Comparison of ENCODE assay signal across 9 mouse cellular contexts in genomic region chr13:36696351-36696771, GRCm38 (mm10). TPM values are rescaled to one million over a fixed set of nuclear protein-coding genes. Genes with fewer than 3 reads are reported as not detected.
DNase-seq lines count a peak whose midpoint lies in the region; ATAC-seq and TF ChIP-seq lines count a peak whose summit lies in the region.
"Had no signal": no experiment of that assay in that cellular context is flagged by ENCODE, and none has a peak within 500 bp of the region (broad histone marks: within the 10 kb centered on the region; RNA-seq: fewer than 3 reads in every experiment).

No protein-coding gene starts in this region.

- WGBS in heart, embryonic 10.5 days: 62% methylated on average over 8 of the region's 8 CpGs
- WGBS in heart, embryonic 12.5 days: 55% methylated on average over 8 of the region's 8 CpGs
- WGBS in lung, postnatal 0 days: 63% methylated on average over 8 of the region's 8 CpGs
- WGBS in forebrain, embryonic 13.5 days: 94% methylated on average over 8 of the region's 8 CpGs

- H3K9ac ChIP-seq in heart, embryonic 12.5 days: no peak overlapping the region
- no peak overlapping the region for H3K9ac ChIP-seq in lung, postnatal 0 days (replicated peaks; ENCODE audit: low read depth)
- H3K9ac ChIP-seq in forebrain, embryonic 13.5 days: no peak overlapping the region

- H3K36me3 ChIP-seq in heart, embryonic 10.5 days: no peaks in the 10 kb centered on the region
- no peaks in the 10 kb centered on the region for H3K36me3 ChIP-seq in heart, embryonic 12.5 days
- no peaks in the 10 kb centered on the region for H3K36me3 ChIP-seq in lung, postnatal 0 days (ENCODE audit: insufficient read depth, low read length)
- no peaks in the 10 kb centered on the region for H3K36me3 ChIP-seq in forebrain, embryonic 13.5 days (ENCODE audit: poor library complexity, severe bottlenecking)

- no peak for ATAC-seq in heart, embryonic 12.5 days (ENCODE audit: insufficient number of reproducible peaks, low FRiP score)
- peak; percentile 65 for ATAC-seq in lung, postnatal 0 days
- ATAC-seq in forebrain, embryonic 13.5 days: no peak

- no peak for TF ChIP-seq CTCF in lung, postnatal 0 days (IDR thresholded peaks at IDR 0.05)

- no peak overlapping the region for H3K4me3 ChIP-seq in heart, embryonic 10.5 days
- H3K4me3 ChIP-seq in heart, embryonic 12.5 days: no peak overlapping the region
- no peak overlapping the region for H3K4me3 ChIP-seq in lung, postnatal 0 days (ENCODE audit: low read depth, low read length)
- no peak overlapping the region for H3K4me3 ChIP-seq in forebrain, embryonic 13.5 days

- H3K4me2 ChIP-seq in heart, embryonic 12.5 days: 0 out of 2 replicates have a peak overlapping the region, but pooled peaks have one; percentile 1
- 0 out of 2 replicates have a peak overlapping the region, but pooled peaks have one; percentile 8 for H3K4me2 ChIP-seq in lung, postnatal 0 days (replicated peaks; ENCODE audit: low read depth, low read length)
- no peak overlapping the region for H3K4me2 ChIP-seq in forebrain, embryonic 13.5 days

- H3K9me3 ChIP-seq in heart, embryonic 10.5 days: no peaks in the 10 kb centered on the region
- H3K9me3 ChIP-seq in heart, embryonic 12.5 days (replicated peaks): no peaks in the 10 kb centered on the region
- no peaks in the 10 kb centered on the region for H3K9me3 ChIP-seq in lung, postnatal 0 days (ENCODE audit: low read length)
- no peaks in the 10 kb centered on the region for H3K9me3 ChIP-seq in forebrain, embryonic 13.5 days (replicated peaks)

- H3K27me3 ChIP-seq in heart, embryonic 10.5 days (ENCODE audit: insufficient read depth, poor library complexity, severe bottlenecking): no peaks in the 10 kb centered on the region
- H3K27me3 ChIP-seq in heart, embryonic 12.5 days (replicated peaks): no peaks in the 10 kb centered on the region
- no peaks in the 10 kb centered on the region for H3K27me3 ChIP-seq in lung, postnatal 0 days (replicated peaks; ENCODE audit: insufficient read depth, low read length)
- no peaks in the 10 kb centered on the region for H3K27me3 ChIP-seq in forebrain, embryonic 13.5 days
- H3K27me3 ChIP-seq: CH12.LX had no signal

- peak; percentile 49; the same call in 1 of the 2 replicates for TF ChIP-seq EP300 in lung, postnatal 0 days (IDR thresholded peaks at IDR 0.05)

- peak; percentile 72 to 77 for DNase-seq in heart, adult 18-20 months
- DNase-seq in heart, embryonic 10.5 days (ENCODE audit: low spot score): no peak
- DNase-seq in adrenal gland, postnatal 14 days: peak; percentile 92
- peak; percentile 13 for DNase-seq in lung, postnatal 0 days (ENCODE audit: low spot score)
- no peak for DNase-seq in embryo, embryonic 10 days (ENCODE audit: low spot score)
- DNase-seq in gastrocnemius, postnatal 25 days: no peak

- no peak overlapping the region for H3K27ac ChIP-seq in heart, embryonic 10.5 days
- H3K27ac ChIP-seq in heart, embryonic 12.5 days (ENCODE audit: poor library complexity, severe bottlenecking): no peak overlapping the region
- H3K27ac ChIP-seq in lung, postnatal 0 days (ENCODE audit: low read length): no peak overlapping the region
- no peak overlapping the region for H3K27ac ChIP-seq in forebrain, embryonic 13.5 days

- 0 out of 2 replicates have a peak, but pooled peaks cover 7% of the 10 kb centered on the region for H3K4me1 ChIP-seq in heart, embryonic 10.5 days
- H3K4me1 ChIP-seq in heart, embryonic 12.5 days (replicated peaks): peaks cover 8% of the 10 kb centered on the region
- no peaks in the 10 kb centered on the region for H3K4me1 ChIP-seq in lung, postnatal 0 days (ENCODE audit: insufficient read depth, low read depth, low read length)
- no peaks in the 10 kb centered on the region for H3K4me1 ChIP-seq in forebrain, embryonic 13.5 days

RNA-seq across cellular contexts. Expression of gene Nrn1, which starts 38.6 kb away (rescaled TPM):
- total RNA-seq in heart, adult 18-20 months (2021): 1 to 10 TPM; 4.4 to 5.6 TPM
- polyA plus RNA-seq in heart, embryonic 10.5 days (2016; fragmentation: Nextera tagmentation; extraction: Ambion mirVana): 1.7 and 3.8 TPM in 2 replicates
- 5.9 and 40.5 TPM in 2 replicates for total RNA-seq in adrenal gland, postnatal 14 days (2021)
- polyA plus RNA-seq in heart, embryonic 12.5 days (2016; fragmentation: Nextera tagmentation; extraction: Ambion mirVana): 3.4 and 5.0 TPM in 2 replicates
- 0.31 and 0.42 TPM in 2 replicates for polyA plus RNA-seq in lung, postnatal 0 days (2015; fragmentation: Nextera tagmentation; extraction: Ambion mirVana)
- polyA plus RNA-seq in forebrain, embryonic 13.5 days (2015; fragmentation: Nextera tagmentation; extraction: Ambion mirVana): 48.9 and 49.9 TPM in 2 replicates
- total RNA-seq in gastrocnemius, postnatal 25 days (2021): 1 to 10 TPM; 1.2 to 1.5 TPM
- total RNA-seq: CH12.LX had no signal

Comparison
In these comparisons a context has a peak if more than half of its experiments do, and no peak if none do; other contexts are left out.
1. DNase-seq: peak in heart, adult 18-20 months (2 of 2), adrenal gland, postnatal 14 days (single experiment) and lung, postnatal 0 days (single experiment); none in heart, embryonic 10.5 days (single experiment), embryo, embryonic 10 days (single experiment) and gastrocnemius, postnatal 25 days (single experiment).